Mouse (Mus musculus) bone marrow, adult 2 months (tissue): ENCODE measurements at regions not wholly inside any gene's neighbourhood (a gene's known extent, or its start where the extent isn't known, plus 50 kb on each side); places are given as distances from the start of the nearest gene placed in this dataset.

Experiments used
- H3K27ac ChIP-seq: fragments of 200-500 bp; 2 replicates; pipeline ENCODE4 v1.5.1; 2012; ENCODE audit warnings: low read depth, mild to moderate bottlenecking, control low read depth, inconsistent platforms, low read length; ENCODE audit not compliant: control insufficient read depth, poor library complexity, insufficient read depth
- H3K4me1 ChIP-seq: fragments of 200-500 bp; 2 replicates; pipeline ENCODE4 v1.6.1; 2011; ENCODE audit warnings: low read length; ENCODE audit not compliant: control insufficient read depth, insufficient read depth
- H3K4me3 ChIP-seq: fragments of 200-500 bp; replicated peaks from 2 replicates; pipeline ENCODE3; 2011; ENCODE audit warnings: mild to moderate bottlenecking, low read depth, low read length, control low read depth; ENCODE audit not compliant: control insufficient read depth
- CTCF ChIP-seq: fragments of 200-500 bp; IDR thresholded peaks from 2 replicates; pipeline ENCODE4 v1.5.1; 2011; ENCODE audit warnings: low read length, control low read depth; ENCODE audit not compliant: control insufficient read depth, insufficient read depth
- POLR2A ChIP-seq: fragments of 200-500 bp; IDR thresholded peaks from 2 replicates; pipeline ENCODE4 v1.6.1; 2011; ENCODE audit warnings: low read depth, mild to moderate bottlenecking, control low read depth, low read length, borderline replicate concordance; ENCODE audit not compliant: control insufficient read depth
- WGBS: fragments of 180-500 bp; shearing (Covaris S2); methylation state at CpG from one replicate; pipeline ENCODE4 v1.1.7; 2018; 5-methylcytosine and 5-hydroxymethylcytosine counted together

- TF ChIP-seq CTCF (no peak), POLR2A (no peak)
- no peak overlapping the region for H3K27ac ChIP-seq
- H3K4me1 ChIP-seq, result no peaks in the 10 kb centered on the region
- WGBS, result 72% methylated on average over 12 of the region's 12 CpGs
- no peak overlapping the region for H3K4me3 ChIP-seq
Observed at GRCm38 (mm10) chr12:106939381-106939780, 549.1 kb upstream of the 3110018I06Rik start.

DNA sequence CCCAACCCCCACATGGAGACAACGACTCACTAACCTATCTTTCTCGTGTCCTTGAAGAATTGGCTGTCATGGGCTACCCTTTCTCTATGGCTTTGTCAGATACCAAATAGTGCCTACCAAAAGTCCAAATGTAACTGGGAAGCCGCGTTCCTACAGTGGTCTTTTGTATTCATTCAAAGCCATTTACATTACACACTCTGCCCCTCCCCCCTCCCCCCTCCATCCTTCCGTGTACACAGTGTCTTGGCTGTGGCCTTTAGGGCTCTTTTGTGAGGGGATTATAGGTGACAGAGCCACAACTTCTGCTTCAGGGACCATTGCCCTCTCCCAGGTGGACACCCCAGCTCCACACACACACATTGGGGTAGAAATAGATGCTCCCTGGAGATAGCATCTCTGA is 544.6 kb upstream of the 3110018I06Rik start:
- Histone ChIP-seq H3K4me1 (no peaks in the 10 kb centered on the region), H3K4me3 (no peak overlapping the region), H3K27ac (no peak overlapping the region)
- TF ChIP-seq POLR2A, result no peak
- no peak for TF ChIP-seq CTCF
- 65% methylated on average over 5 of the region's 5 CpGs for WGBS

GRCm38 (mm10) chr12:106952621-106953020 is 535.8 kb upstream of the 3110018I06Rik start:
- H3K4me1 ChIP-seq, result no peaks in the 10 kb centered on the region
- no peak overlapping the region for H3K4me3 ChIP-seq
- WGBS, result 79% methylated on average over 11 of the region's 11 CpGs
- TF ChIP-seq POLR2A (no peak), CTCF (no peak)
- H3K27ac ChIP-seq, result no peak overlapping the region

GRCm38 (mm10) chr12:106955778-106956177 is 532.7 kb upstream of the 3110018I06Rik start:
- H3K4me1 ChIP-seq, result no peaks in the 10 kb centered on the region
- H3K4me3 ChIP-seq, result no peak overlapping the region
- WGBS, result 76% methylated on average over 12 of the region's 12 CpGs
- no peak overlapping the region for H3K27ac ChIP-seq
- TF ChIP-seq CTCF (no peak), POLR2A (no peak)

DNA sequence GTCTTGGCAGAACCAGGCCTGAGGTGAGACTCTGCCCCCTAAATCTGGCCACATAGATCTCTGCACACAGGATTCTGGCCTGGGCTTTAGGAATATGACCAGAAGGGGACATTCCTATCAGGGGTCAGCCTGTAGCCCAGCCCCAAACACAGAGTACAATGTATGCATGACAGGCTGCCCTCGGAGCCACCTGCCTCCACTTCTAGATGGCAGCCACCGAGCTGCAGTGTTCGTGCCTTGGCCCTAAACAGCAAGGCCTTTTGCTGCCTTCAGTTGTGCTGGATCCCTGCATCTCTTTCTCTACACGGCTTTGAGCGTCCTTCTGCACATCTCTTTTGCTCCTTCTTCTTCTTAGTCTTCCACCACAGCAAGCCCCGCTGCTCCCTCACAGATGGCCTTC is 532.2 kb upstream of the 3110018I06Rik start:
- no peaks in the 10 kb centered on the region for H3K4me1 ChIP-seq
- no peak overlapping the region for H3K27ac ChIP-seq
- H3K4me3 ChIP-seq, result no peak overlapping the region
- WGBS, result 62% methylated on average over 6 of the region's 6 CpGs
- TF ChIP-seq CTCF (no peak), POLR2A (no peak)

DNA sequence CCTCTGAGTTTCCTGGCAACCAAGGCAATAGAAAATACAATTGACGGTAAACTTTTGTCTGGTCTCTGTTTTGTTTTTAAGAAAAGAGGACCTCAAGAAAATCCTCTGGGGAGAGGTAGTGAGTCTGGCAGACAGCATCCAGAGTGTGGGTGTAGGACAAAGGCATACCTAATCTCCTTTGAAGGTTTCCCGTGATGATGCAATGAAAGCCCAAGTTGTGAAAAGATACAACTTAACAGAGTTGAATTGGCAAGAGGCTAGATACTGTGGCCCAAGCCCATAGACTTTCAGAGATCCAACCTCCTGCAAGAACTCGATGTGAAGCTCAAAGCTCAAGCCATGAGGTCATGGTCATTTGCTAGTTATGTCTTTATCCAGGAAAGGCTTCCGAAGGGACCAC is 526.4 kb upstream of the 3110018I06Rik start:
- Histone ChIP-seq H3K27ac (no peak overlapping the region), H3K4me1 (no peaks in the 10 kb centered on the region), H3K4me3 (no peak overlapping the region)
- WGBS, result 75% methylated on average over 4 of the region's 4 CpGs
- TF ChIP-seq CTCF (no peak), POLR2A (no peak)

- Histone ChIP-seq H3K4me1 (no peaks in the 10 kb centered on the region), H3K4me3 (no peak overlapping the region), H3K27ac (no peak overlapping the region)
- 55% methylated on average over 5 of the region's 5 CpGs for WGBS
- TF ChIP-seq POLR2A, result no peak
- TF ChIP-seq CTCF, result peak; percentile 21; the same call in 1 of the 2 replicates
Observed at GRCm38 (mm10) chr12:106963762-106964161, 524.7 kb upstream of the 3110018I06Rik start.

DNA sequence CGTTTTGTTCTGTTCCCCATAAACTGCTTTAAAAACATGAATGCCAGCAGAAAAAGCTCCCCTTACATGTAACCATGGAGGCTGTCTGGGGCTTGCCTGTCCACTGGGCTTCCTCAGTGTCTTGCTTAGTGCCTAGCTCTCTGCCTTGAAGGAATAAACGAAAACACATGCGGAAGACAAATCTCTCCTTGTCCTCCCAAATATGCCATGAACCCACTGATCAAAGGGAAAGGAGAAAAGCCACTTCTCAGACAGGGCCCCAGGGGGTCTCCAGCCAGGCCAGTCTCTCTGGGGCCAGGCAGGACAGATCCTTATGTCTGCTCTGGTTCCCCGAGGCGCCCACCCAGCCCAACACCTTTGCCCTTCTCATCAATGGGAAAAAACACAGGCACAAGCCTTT is 518.6 kb upstream of the 3110018I06Rik start:
- H3K4me3 ChIP-seq, result no peak overlapping the region
- no peak overlapping the region for H3K27ac ChIP-seq
- TF ChIP-seq CTCF (no peak), POLR2A (no peak)
- no peaks in the 10 kb centered on the region for H3K4me1 ChIP-seq
- 76% methylated on average over 5 of the region's 5 CpGs for WGBS

DNA sequence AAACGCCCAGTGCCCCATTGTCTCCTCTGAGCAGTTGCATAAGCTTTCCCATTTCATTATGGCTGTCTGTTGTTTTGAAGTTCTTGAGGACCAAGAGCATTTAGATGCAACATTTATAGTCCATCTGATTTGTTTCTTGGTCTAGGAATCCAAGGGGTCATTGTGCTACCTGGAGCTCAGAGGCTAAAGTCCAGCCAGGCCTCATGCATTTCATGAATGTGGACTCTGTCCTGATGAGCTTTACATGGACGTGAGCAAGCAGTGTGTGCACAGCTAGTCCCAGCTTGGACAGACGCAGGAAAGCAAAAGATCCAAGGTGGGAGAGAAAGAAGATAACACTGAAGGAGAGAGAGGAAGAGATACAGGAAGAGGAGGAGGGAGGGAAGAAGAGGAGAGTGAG is 496.0 kb upstream of the 3110018I06Rik start:
- H3K4me1 ChIP-seq, result no peaks in the 10 kb centered on the region
- H3K4me3 ChIP-seq, result no peak overlapping the region
- H3K27ac ChIP-seq, result no peak overlapping the region
- TF ChIP-seq POLR2A (no peak), CTCF (no peak)
- WGBS, result 60% methylated on average over 3 of the region's 3 CpGs

- WGBS, result 73% methylated on average over 4 of the region's 4 CpGs
- Histone ChIP-seq H3K27ac (no peak overlapping the region), H3K4me1 (no peaks in the 10 kb centered on the region), H3K4me3 (no peak overlapping the region)
- TF ChIP-seq POLR2A (no peak), CTCF (no peak)
Observed at GRCm38 (mm10) chr12:106993011-106993410, 495.4 kb upstream of the 3110018I06Rik start.
